Mouse (Mus musculus) liver, embryonic 16.5 days (tissue): ENCODE measurements around the gene Sec11a. TPM values are rescaled to one million over a fixed set of nuclear protein-coding genes. Genes with fewer than 3 reads are reported as not detected.
"Not testable (repeated sequence)": the region's sequence is repeated elsewhere in the genome, so short reads cannot be mapped to it uniquely, and the experiment has no call there.

Experiments used
- ATAC-seq: fragments of 200-750 bp; cut with Nextera tagmentation; 2 replicates; pipeline ENCODE4 v1.8.0; 2017; ENCODE audit warnings: low read depth, mild to moderate bottlenecking, moderate number of reproducible peaks, moderate library complexity
- H3K27ac ChIP-seq: fragments of 300-500 bp; sonication (generic); 2 replicates; pipeline ENCODE4 v1.5.1; 2014; ENCODE audit warnings: mild to moderate bottlenecking, low read length
- H3K27me3 ChIP-seq: fragments of 300-500 bp; sonication (generic); 2 replicates; pipeline ENCODE4 v1.6.1; 2014; ENCODE audit warnings: low read depth, low read length, mixed read lengths; ENCODE audit not compliant: control insufficient read depth, insufficient read depth
- H3K36me3 ChIP-seq: fragments of 300-500 bp; sonication (generic); 2 replicates; pipeline ENCODE4 v1.6.1; 2014; ENCODE audit warnings: mild to moderate bottlenecking; ENCODE audit not compliant: control insufficient read depth, insufficient read depth
- H3K4me1 ChIP-seq: fragments of 300-500 bp; sonication (generic); 2 replicates; pipeline ENCODE4 v1.6.1; 2014; ENCODE audit warnings: low read depth, low read length, mixed read lengths; ENCODE audit not compliant: control insufficient read depth
- H3K4me2 ChIP-seq: fragments of 300-500 bp; sonication (generic); 2 replicates; pipeline ENCODE4 v1.6.1; 2014; ENCODE audit warnings: low read depth, low read length, mixed read lengths
- H3K4me3 ChIP-seq: fragments of 300-500 bp; sonication (generic); 2 replicates; pipeline ENCODE4 v1.5.1; 2014; ENCODE audit warnings: low read depth, mild to moderate bottlenecking, low read length
- H3K9ac ChIP-seq: fragments of 300-500 bp; sonication (generic); 2 replicates; pipeline ENCODE4 v1.6.1; 2014; ENCODE audit warnings: low read depth, low read length
- H3K9me3 ChIP-seq: fragments of 300-500 bp; sonication (generic); replicated peaks from 2 replicates; pipeline ENCODE4 v1.6.1; 2016; ENCODE audit warnings: low read length; ENCODE audit not compliant: control insufficient read depth
- WGBS: fragments of 180-500 bp; shearing (Covaris S2); extraction: QIAGEN DNeasy Blood & Tissue Kit; methylation state at CpG from one replicate; pipeline ENCODE4 v1.1.7; 2014; ENCODE audit not compliant: insufficient replicate concordance; 5-methylcytosine and 5-hydroxymethylcytosine counted together
- polyA plus RNA-seq: library from polyadenylated mRNA; unstranded; fragments of >200 nt; fragmentation: Nextera tagmentation; extraction: Ambion mirVana; gene quantifications from 2 replicates; pipeline ENCODE4 v1.2.1, GENCODE M21; 2015

The Sec11a gene
- polyA plus RNA-seq, 1 experiment from 2014 or later = 98.7 TPM

DNA sequence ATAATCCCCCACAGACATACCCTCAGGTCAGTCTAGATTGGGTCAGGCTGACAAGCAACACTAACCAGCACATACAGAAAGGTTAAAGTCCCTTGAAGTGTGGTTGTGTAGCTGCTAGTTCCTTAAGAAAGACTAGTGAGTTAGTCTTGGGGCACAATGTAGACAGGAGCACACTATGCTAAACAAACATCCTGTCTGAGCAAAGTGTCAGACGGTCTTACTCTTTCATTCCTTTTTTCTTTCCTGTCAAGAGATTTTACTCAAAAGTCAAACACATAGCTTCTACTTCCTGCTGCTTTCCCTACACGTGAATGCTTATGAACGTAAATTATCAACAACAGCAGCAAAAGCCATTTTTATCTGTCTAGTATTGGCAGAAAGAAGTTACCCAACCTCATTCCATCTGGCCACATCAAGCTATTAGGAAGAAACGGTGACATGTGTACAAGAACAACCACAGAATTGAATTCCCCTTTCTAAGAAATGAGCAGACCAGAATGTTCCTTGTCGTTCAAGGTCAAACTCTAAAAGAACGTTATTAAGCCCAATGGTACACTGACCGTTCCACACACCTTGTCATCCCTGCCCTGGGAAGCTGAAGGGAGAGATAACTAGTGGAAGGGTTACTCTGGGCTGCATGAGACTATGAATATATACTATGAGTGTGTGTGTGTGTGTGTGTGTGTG lies 10.8 kb downstream of the Sec11a start:
- H3K4me2 ChIP-seq, H3K36me3 ChIP-seq, H3K27me3 ChIP-seq, ATAC-seq, H3K4me1 ChIP-seq, H3K9me3 ChIP-seq, H3K27ac ChIP-seq, H3K4me3 ChIP-seq, H3K9ac ChIP-seq: not testable (repeated sequence)
- WGBS = 19% methylated on average over 7 of the region's 7 CpGs

GRCm38 (mm10) chr7:80935834-80936233 lies 11.7 kb downstream of the Sec11a start:
- ATAC-seq = no peak
- no peak overlapping the region for H3K27ac ChIP-seq
- H3K36me3 ChIP-seq = peaks cover 4% of the 10 kb centered on the region; the same call in 1 of the 2 replicates
- H3K4me1 ChIP-seq = no peaks in the 10 kb centered on the region; the same call in 1 of the 2 replicates
- no peaks in the 10 kb centered on the region for H3K9me3 ChIP-seq
- no peak overlapping the region for H3K4me2 ChIP-seq
- H3K4me3 ChIP-seq = no peak overlapping the region
- WGBS = 70% methylated on average over 1 of the region's 1 CpGs
- no peaks in the 10 kb centered on the region for H3K27me3 ChIP-seq
- no peak overlapping the region for H3K9ac ChIP-seq

DNA sequence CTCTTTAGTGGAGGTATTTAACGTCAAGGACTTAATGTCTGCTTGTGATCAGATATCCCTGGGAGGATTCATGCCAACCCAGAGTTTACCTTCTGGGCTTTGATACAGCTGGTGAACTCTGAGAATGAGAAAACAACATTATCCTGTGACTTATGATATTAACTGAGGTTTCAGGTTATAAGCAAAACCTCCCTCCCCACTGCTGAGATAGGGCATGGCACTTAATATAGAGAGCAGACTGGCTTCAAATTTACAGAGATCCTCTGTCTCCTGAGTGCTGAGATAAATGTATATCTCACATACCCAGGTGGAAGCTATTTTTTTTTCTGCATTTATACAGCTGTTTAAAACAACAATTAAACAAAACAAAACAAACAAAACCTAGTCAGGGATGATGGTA lies 14.8 kb downstream of the Sec11a start:
- 36% methylated on average over 1 of the region's 1 CpGs for WGBS
- no peak overlapping the region for H3K4me3 ChIP-seq
- H3K27ac ChIP-seq = no peak overlapping the region
- no peak for ATAC-seq
- H3K4me1 ChIP-seq = no peaks in the 10 kb centered on the region; the same call in 1 of the 2 replicates
- peaks cover 4% of the 10 kb centered on the region; the same call in 1 of the 2 replicates for H3K36me3 ChIP-seq
- no peak overlapping the region for H3K4me2 ChIP-seq
- H3K9ac ChIP-seq = no peak overlapping the region
- H3K27me3 ChIP-seq = no peaks in the 10 kb centered on the region
- no peaks in the 10 kb centered on the region for H3K9me3 ChIP-seq

GRCm38 (mm10) chr7:80931618-80932207 lies 15.9 kb downstream of the Sec11a start:
- ATAC-seq = no peak
- Histone ChIP-seq H3K27me3 (no peaks in the 10 kb centered on the region), H3K9me3 (no peaks in the 10 kb centered on the region), H3K4me3 (no peak overlapping the region), H3K9ac (no peak overlapping the region), H3K27ac (no peak overlapping the region), H3K36me3 (peaks cover 10% of the 10 kb centered on the region; the same call in 1 of the 2 replicates), H3K4me2 (no peak overlapping the region), H3K4me1 (no peaks in the 10 kb centered on the region; the same call in 1 of the 2 replicates)
- WGBS = 79% methylated on average over 8 of the region's 8 CpGs

DNA sequence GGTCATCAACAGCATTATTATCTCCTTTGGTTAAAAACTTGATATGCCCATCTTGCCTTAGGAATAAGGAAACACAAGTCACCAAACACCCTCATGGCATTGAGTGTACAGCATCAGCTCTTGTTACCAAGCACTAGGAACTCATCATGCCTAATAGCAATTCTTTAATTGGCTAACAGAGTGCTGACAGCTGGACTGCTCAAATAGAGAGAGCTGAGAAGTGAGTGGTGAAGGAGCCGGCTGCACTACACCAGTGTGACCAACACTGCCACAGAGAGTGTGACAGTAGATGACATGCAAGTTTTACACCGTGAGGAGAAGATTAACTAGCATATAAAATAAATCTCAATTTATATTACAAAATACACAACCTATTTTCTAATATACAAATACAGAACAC lies 24.4 kb downstream of the Sec11a start:
- H3K36me3 ChIP-seq = peaks cover 15% of the 10 kb centered on the region; the same call in 1 of the 2 replicates
- no peak overlapping the region for H3K4me3 ChIP-seq
- H3K9ac ChIP-seq = no peak overlapping the region
- no peaks in the 10 kb centered on the region for H3K9me3 ChIP-seq
- H3K4me2 ChIP-seq = no peak overlapping the region
- H3K27me3 ChIP-seq = no peaks in the 10 kb centered on the region
- peaks cover 8% of the 10 kb centered on the region for H3K4me1 ChIP-seq
- 79% methylated on average over 2 of the region's 2 CpGs for WGBS
- H3K27ac ChIP-seq = no peak overlapping the region
- ATAC-seq = no peak

GRCm38 (mm10) chr7:80919647-80920008 lies 28.0 kb downstream of the Sec11a start:
- no peaks in the 10 kb centered on the region for H3K27me3 ChIP-seq
- H3K4me1 ChIP-seq = peaks cover 8% of the 10 kb centered on the region
- H3K36me3 ChIP-seq = peaks cover 17% of the 10 kb centered on the region
- H3K9ac ChIP-seq = no peak overlapping the region
- 60% methylated on average over 5 of the region's 5 CpGs for whole genome bisulfite sequencing
- no peak overlapping the region for H3K27ac ChIP-seq
- ATAC-seq = no peak
- no peaks in the 10 kb centered on the region for H3K9me3 ChIP-seq
- H3K4me2 ChIP-seq = no peak overlapping the region
- no peak overlapping the region for H3K4me3 ChIP-seq

GRCm38 (mm10) chr7:80918982-80919646 lies 28.5 kb downstream of the Sec11a start:
- no peak for ATAC-seq
- H3K27me3 ChIP-seq = no peaks in the 10 kb centered on the region
- peaks cover 17% of the 10 kb centered on the region for H3K36me3 ChIP-seq
- 22% methylated on average over 8 of the region's 8 CpGs for WGBS
- H3K4me1 ChIP-seq = peaks cover 8% of the 10 kb centered on the region
- H3K4me3 ChIP-seq = no peak overlapping the region
- H3K27ac ChIP-seq = no peak overlapping the region
- H3K9me3 ChIP-seq = no peaks in the 10 kb centered on the region
- no peak overlapping the region for H3K9ac ChIP-seq
- H3K4me2 ChIP-seq = no peak overlapping the region

DNA sequence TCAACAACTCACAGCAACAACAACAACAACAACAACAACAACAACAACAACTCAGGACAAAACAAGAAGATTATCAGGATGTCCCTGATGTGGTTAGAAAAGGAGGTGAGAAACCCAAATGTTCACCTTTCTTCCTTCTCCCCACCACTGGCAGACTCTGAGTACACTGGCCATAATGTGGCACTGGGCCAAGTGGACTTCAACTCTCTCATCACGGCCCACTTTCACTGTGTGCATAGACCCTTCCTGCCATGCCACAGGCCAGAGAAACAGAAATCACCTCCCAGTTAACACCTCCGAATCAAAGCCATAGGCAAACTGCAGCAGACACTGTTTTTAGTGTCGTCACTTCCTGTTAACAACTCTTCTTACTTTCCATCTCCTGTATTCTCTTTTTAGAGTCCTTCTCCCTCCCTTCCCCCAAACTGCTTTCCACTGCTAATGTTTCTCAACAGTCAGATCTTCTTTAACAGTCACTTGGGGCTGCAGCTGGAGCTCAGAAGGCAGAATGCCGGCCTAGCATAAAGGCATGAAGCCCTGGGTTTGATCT lies 29.6 kb downstream of the Sec11a start:
- Histone ChIP-seq H3K9me3 (no peaks in the 10 kb centered on the region), H3K4me1 (peaks cover 8% of the 10 kb centered on the region), H3K27me3 (no peaks in the 10 kb centered on the region), H3K36me3 (peaks cover 19% of the 10 kb centered on the region), H3K27ac (no peak overlapping the region), H3K9ac (no peak overlapping the region), H3K4me2 (no peak overlapping the region), H3K4me3 (no peak overlapping the region)
- WGBS = 67% methylated on average over 4 of the region's 4 CpGs
- peak; percentile 35; the same call in 1 of the 2 replicates for ATAC-seq

DNA sequence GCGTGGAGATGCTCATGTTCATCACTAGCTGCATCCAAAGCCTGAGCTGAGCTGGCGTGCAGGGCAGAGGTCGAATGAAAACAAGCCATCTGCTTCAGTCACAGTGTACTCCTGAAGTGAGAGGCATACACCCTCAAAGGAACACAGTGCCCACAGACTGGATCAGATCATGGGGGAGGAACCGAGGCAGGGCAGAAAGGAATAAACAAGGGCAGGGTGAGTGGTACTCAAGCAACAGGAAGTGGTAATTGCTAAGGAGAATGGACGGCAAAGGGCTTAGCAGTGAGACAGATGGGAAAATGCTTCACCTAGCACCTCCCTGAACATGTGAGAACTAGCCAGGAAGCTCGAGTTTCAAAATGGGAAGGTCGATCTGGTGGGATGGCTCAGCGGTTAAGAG lies 35.1 kb downstream of the Sec11a start:
- 72% methylated on average over 8 of the region's 8 CpGs for WGBS
- H3K4me2 ChIP-seq = no peak overlapping the region
- no peak overlapping the region for H3K9ac ChIP-seq
- H3K4me3 ChIP-seq = no peak overlapping the region
- H3K36me3 ChIP-seq = peaks cover 20% of the 10 kb centered on the region
- H3K9me3 ChIP-seq = no peaks in the 10 kb centered on the region
- ATAC-seq = no peak
- H3K4me1 ChIP-seq = no peaks in the 10 kb centered on the region
- no peaks in the 10 kb centered on the region for H3K27me3 ChIP-seq
- H3K27ac ChIP-seq = no peak overlapping the region
